Mouse (Mus musculus): ENCODE measurements around the gene Gm17689. TPM values are rescaled to one million over a fixed set of nuclear protein-coding genes. Genes with fewer than 3 reads are reported as not detected.

Gene Gm17689
- polyA plus RNA-seq (2012; rRNA removed): not detected in 2 replicates

DNA sequence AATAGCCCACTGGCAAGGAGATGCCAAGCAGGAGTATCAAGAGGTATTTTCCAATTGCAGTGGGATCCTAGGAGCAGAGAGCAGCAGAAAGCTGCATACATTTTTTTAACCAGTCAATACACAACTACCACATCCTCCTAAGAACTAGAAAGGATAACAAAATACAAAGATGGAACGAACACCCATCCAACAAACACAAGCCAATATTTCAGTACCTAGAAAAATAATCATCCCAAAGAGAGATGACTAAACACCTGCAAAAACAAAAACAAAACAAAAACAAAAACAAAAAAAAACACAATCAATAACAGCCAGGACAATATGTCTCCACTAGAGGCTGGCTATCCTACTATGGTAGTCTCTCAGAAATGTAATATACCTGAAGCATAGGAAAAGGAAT is at the start of gene Gm17689:
Gene Gm17689 (minus strand): TSS at position 101 of the 400 bp plus-strand sequence.
- H3K4me1 ChIP-seq (ENCODE audit: control insufficient read depth, insufficient read depth, insufficient read length): no peaks in the 10 kb centered on the region
- WGBS: 67% methylated on average over 1 of the region's 1 CpGs
- no peak within 1 kb of the TSS for H3K27ac ChIP-seq (ENCODE audit: insufficient read depth, low read length)
- no peaks in the 10 kb centered on the region for H3K36me3 ChIP-seq (ENCODE audit: control insufficient read depth, insufficient read depth, low read length)
- DNase-seq (ENCODE audit: low read depth in 1 of 2, low spot score in 2 of 2): no peak
- H3K4me3 ChIP-seq (ENCODE audit: extremely low read depth, insufficient read depth, insufficient read length): no peak within 1 kb of the TSS
- TF ChIP-seq POLR2A (IDR thresholded peaks at IDR 0.05; ENCODE audit: low read depth, low read length): no peak
- TF ChIP-seq CTCF (IDR thresholded peaks at IDR 0.05; ENCODE audit: extremely low read depth, insufficient read depth, insufficient read length, insufficient replicate concordance): no peak
- no peaks in the 10 kb centered on the region for H3K27me3 ChIP-seq (ENCODE audit: control insufficient read depth, insufficient read depth, low read length)

DNA sequence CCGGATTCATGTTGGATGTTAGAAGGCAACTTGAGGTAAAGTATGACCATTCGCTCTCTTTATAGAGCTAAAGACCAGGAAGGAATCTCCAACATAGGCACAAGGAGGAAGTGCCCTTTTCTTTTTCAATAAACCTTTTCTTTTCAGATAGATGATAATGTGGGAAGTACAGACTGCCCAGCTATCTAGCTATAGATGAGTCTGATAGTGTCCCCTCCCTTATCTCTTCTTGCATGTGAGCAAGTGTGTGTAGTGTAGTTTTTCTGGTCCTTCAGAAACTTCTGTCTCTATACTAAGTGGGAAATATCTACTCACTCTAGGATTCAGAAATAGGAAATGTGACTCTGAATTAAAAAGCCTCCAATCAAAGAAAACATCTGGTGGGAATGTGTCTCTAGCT is 40.6 kb downstream of the Gm17689 start, which contains the start of gene Gm5615:
Gene Gm5615 (minus strand): TSS at position 101 of the 400 bp plus-strand sequence.
- H3K27ac ChIP-seq (ENCODE audit: insufficient read depth, low read length): no peak within 1 kb of the TSS
- no peak within 1 kb of the TSS for H3K4me3 ChIP-seq (ENCODE audit: extremely low read depth, insufficient read depth, insufficient read length)
- TF ChIP-seq CTCF (IDR thresholded peaks at IDR 0.05; ENCODE audit: extremely low read depth, insufficient read depth, insufficient read length, insufficient replicate concordance): no peak
- TF ChIP-seq POLR2A (IDR thresholded peaks at IDR 0.05; ENCODE audit: low read depth, low read length): no peak
- no peaks in the 10 kb centered on the region for H3K36me3 ChIP-seq (ENCODE audit: control insufficient read depth, insufficient read depth, low read length)
- no peak for DNase-seq (ENCODE audit: low read depth in 1 of 2, low spot score in 2 of 2)
- H3K4me1 ChIP-seq (ENCODE audit: control insufficient read depth, insufficient read depth, insufficient read length): no peaks in the 10 kb centered on the region
- WGBS: 90% methylated on average over 2 of the region's 2 CpGs
- H3K27me3 ChIP-seq (ENCODE audit: control insufficient read depth, insufficient read depth, low read length): no peaks in the 10 kb centered on the region

Other genes with a start within 250 kb of the Gm17689 start
- not detected in 2 replicates for gene Gm7257, start 150.8 kb downstream of the Gm17689 start, polyA plus RNA-seq (2012; rRNA removed)
- gene Gm9513, start 107.0 kb downstream of the Gm17689 start, polyA plus RNA-seq (2012; rRNA removed): not detected in 2 replicates
- not detected in 2 replicates for gene Gm5615, start 40.7 kb downstream of the Gm17689 start, polyA plus RNA-seq (2012; rRNA removed)
- not detected in 2 replicates for gene A630095E13Rik, start 60.7 kb upstream of the Gm17689 start, polyA plus RNA-seq (2012; rRNA removed)
- gene Acrv1, start 110.6 kb upstream of the Gm17689 start, polyA plus RNA-seq (2012; rRNA removed): not detected in 2 replicates
- gene Chek1, start 144.4 kb upstream of the Gm17689 start, polyA plus RNA-seq (2012; rRNA removed): 0.44 and 0.46 TPM in 2 replicates
- gene Stt3a, start 185.0 kb upstream of the Gm17689 start, polyA plus RNA-seq (2012; rRNA removed): 91.7 and 110 TPM in 2 replicates
- 20.2 and 29.8 TPM in 2 replicates for gene Ei24, start 214.8 kb upstream of the Gm17689 start, polyA plus RNA-seq (2012; rRNA removed)
- gene Fez1, start 239.2 kb upstream of the Gm17689 start, polyA plus RNA-seq (2012; rRNA removed): 0.19 and 0.20 TPM in 2 replicates